Mouse (Mus musculus) myocyte (in vitro differentiated cells): Measurements from ENCODE around the gene Etv6. TPM values are rescaled to one million over a fixed set of nuclear protein-coding genes. Genes with fewer than 3 reads are reported as not detected.

ENCODE experiments used
- H3K27me3 ChIP-seq: one replicate; pipeline ENCODE4 v1.6.1; 2011; ENCODE audit not compliant: control insufficient read depth, insufficient read depth, insufficient read length
- H3K36me3 ChIP-seq: one replicate; pipeline ENCODE4 v1.6.1; 2011; ENCODE audit not compliant: control insufficient read depth, insufficient read depth
- H3K4me2 ChIP-seq: one replicate; pipeline ENCODE4 v1.6.1; 2011; ENCODE audit warnings: low read depth, control low read depth
- H3K4me3 ChIP-seq: one replicate; pipeline ENCODE4 v1.5.1; 2011; ENCODE audit warnings: mild to moderate bottlenecking, control low read depth, moderate library complexity
- H3K79me2 ChIP-seq: one replicate; pipeline ENCODE4 v1.6.1; 2011; ENCODE audit not compliant: control insufficient read depth, insufficient read depth
- H3ac ChIP-seq: one replicate; pipeline ENCODE4 v1.6.1; 2011; ENCODE audit not compliant: control insufficient read depth, insufficient read length
- CEBPB ChIP-seq: IDR thresholded peaks from 2 replicates; pipeline ENCODE4 v1.6.1; 2011; ENCODE audit warnings: mild to moderate bottlenecking, moderate library complexity; ENCODE audit not compliant: poor library complexity, insufficient read depth, severe bottlenecking
- E2F4 ChIP-seq: IDR thresholded peaks from one replicate; pipeline ENCODE4 v1.6.1; 2011; ENCODE audit warnings: mild to moderate bottlenecking, control low read depth, moderate library complexity; ENCODE audit not compliant: insufficient read depth
- MAX ChIP-seq: IDR thresholded peaks from one replicate; pipeline ENCODE4 v1.6.1; 2011; ENCODE audit warnings: low read depth, mild to moderate bottlenecking, control low read depth
- MYOD1 ChIP-seq, 3 experiments: IDR thresholded peaks; one replicate each; pipeline ENCODE4 v1.6.1; 2011; ENCODE audit warnings: control low read depth in 2 of 3, low read depth in 2 of 3, mild to moderate bottlenecking in 2 of 3, moderate library complexity in 1 of 3; ENCODE audit not compliant: insufficient read length in 2 of 3, control insufficient read depth in 1 of 3
- MYOG ChIP-seq, 3 experiments: IDR thresholded peaks; one replicate each; pipeline ENCODE4 v1.6.1; 2011; ENCODE audit warnings: control low read depth in 2 of 3, low read depth in 2 of 3, mild to moderate bottlenecking in 2 of 3; ENCODE audit not compliant: insufficient read length in 2 of 3, control insufficient read depth in 1 of 3, insufficient read depth in 1 of 3
- POLR2A ChIP-seq: IDR thresholded peaks from one replicate; pipeline ENCODE4 v1.6.1; 2011; ENCODE audit warnings: low read depth, mild to moderate bottlenecking, control low read depth, moderate library complexity; ENCODE audit not compliant: insufficient read length
- POLR2AphosphoS2 ChIP-seq: IDR thresholded peaks from one replicate; pipeline ENCODE4 v1.6.1; 2011; ENCODE audit warnings: low read depth, control low read depth; ENCODE audit not compliant: insufficient read length
- REST ChIP-seq: IDR thresholded peaks from one replicate; pipeline ENCODE4 v1.6.1; 2011; ENCODE audit warnings: mild to moderate bottlenecking, control low read depth, moderate library complexity; ENCODE audit not compliant: insufficient read depth, insufficient read length
- SRF ChIP-seq: IDR thresholded peaks from one replicate; pipeline ENCODE4 v1.6.1; 2011; ENCODE audit warnings: low read depth; ENCODE audit not compliant: control insufficient read depth, insufficient read length
- TCF12 ChIP-seq: IDR thresholded peaks from one replicate; pipeline ENCODE4 v1.6.1; 2011; ENCODE audit warnings: mild to moderate bottlenecking, control low read depth; ENCODE audit not compliant: poor library complexity, insufficient read depth, severe bottlenecking
- TCF3 ChIP-seq: IDR thresholded peaks from one replicate; pipeline ENCODE4 v1.6.1; 2011; ENCODE audit warnings: low read depth, control low read depth; ENCODE audit not compliant: insufficient read length
- USF1 ChIP-seq: IDR thresholded peaks from one replicate; pipeline ENCODE4 v1.6.1; 2011; ENCODE audit warnings: low read depth, mild to moderate bottlenecking, control low read depth, moderate library complexity
- polyA plus RNA-seq: library from polyadenylated mRNA; unstranded; fragments of >200 nt; fragmentation: generic; extraction: Trizol; gene quantifications from one replicate; pipeline ENCODE4 v1.2.1, GENCODE M21; 2012; ENCODE audit warnings: missing spikeins

The Etv6 gene
- polyA plus RNA-seq, 1 experiment, result 6.8 TPM

GRCm38 (mm10) chr6:134067536-134067935 lies 32.0 kb downstream of the Etv6 start:
- no peak overlapping the region for H3K4me3 ChIP-seq
- peaks cover 11% of the 10 kb centered on the region for H3K36me3 ChIP-seq
- H3K79me2 ChIP-seq, result peaks cover 33% of the 10 kb centered on the region
- H3K27me3 ChIP-seq, result no peaks in the 10 kb centered on the region
- H3ac ChIP-seq, result no peak overlapping the region
- TF ChIP-seq CEBPB (no peak), MYOG (IDR thresholded peaks at IDR 0.05; ENCODE audit: control insufficient read depth in 1 of 3, insufficient read depth in 1 of 3, insufficient read length in 2 of 3, low read depth in 2 of 3) (no peak), MYOD1 (IDR thresholded peaks at IDR 0.05; ENCODE audit: control insufficient read depth in 1 of 3, insufficient read length in 2 of 3, low read depth in 2 of 3) (no peak), E2F4 (no peak), TCF12 (no peak), MAX (no peak), TCF3 (no peak), USF1 (no peak)
- H3K4me2 ChIP-seq, result no peak overlapping the region

GRCm38 (mm10) chr6:134072439-134072838 lies 36.9 kb downstream of the Etv6 start:
- H3K4me2 ChIP-seq, result no peak overlapping the region
- peaks cover 18% of the 10 kb centered on the region for H3K79me2 ChIP-seq
- no peak overlapping the region for H3ac ChIP-seq
- TF ChIP-seq POLR2AphosphoS2 (no peak), MYOD1 (IDR thresholded peaks at IDR 0.05; ENCODE audit: control insufficient read depth in 1 of 3, insufficient read length in 2 of 3, low read depth in 2 of 3) (no peak), TCF3 (no peak), E2F4 (no peak)
- H3K4me3 ChIP-seq, result no peak overlapping the region
- H3K27me3 ChIP-seq, result no peaks in the 10 kb centered on the region
- H3K36me3 ChIP-seq, result peaks cover 7% of the 10 kb centered on the region

- peaks cover 7% of the 10 kb centered on the region for H3K36me3 ChIP-seq
- H3K79me2 ChIP-seq, result peaks cover 18% of the 10 kb centered on the region
- H3K4me2 ChIP-seq, result no peak overlapping the region
- H3K27me3 ChIP-seq, result no peaks in the 10 kb centered on the region
- TF ChIP-seq MYOD1 (IDR thresholded peaks at IDR 0.05; ENCODE audit: control insufficient read depth in 1 of 3, insufficient read length in 2 of 3, low read depth in 2 of 3) (no peak), POLR2AphosphoS2 (no peak), MYOG (IDR thresholded peaks at IDR 0.05; ENCODE audit: control insufficient read depth in 1 of 3, insufficient read depth in 1 of 3, insufficient read length in 2 of 3, low read depth in 2 of 3) (no peak), SRF (no peak), CEBPB (no peak), MAX (no peak), REST (no peak), USF1 (no peak), E2F4 (no peak), POLR2A (no peak), TCF3 (no peak), TCF12 (no peak)
- no peak overlapping the region for H3ac ChIP-seq
- no peak overlapping the region for H3K4me3 ChIP-seq
Measured at GRCm38 (mm10) chr6:134072906-134073305, 37.4 kb downstream of the Etv6 start.

- Histone ChIP-seq H3K4me3 (no peak overlapping the region), H3K36me3 (peaks cover 7% of the 10 kb centered on the region), H3ac (no peak overlapping the region), H3K27me3 (no peaks in the 10 kb centered on the region), H3K79me2 (peaks cover 13% of the 10 kb centered on the region), H3K4me2 (no peak overlapping the region)
- no peak for TF ChIP-seq REST
- no peak for TF ChIP-seq TCF3
- TF ChIP-seq POLR2AphosphoS2, result no peak
- TF ChIP-seq USF1, result no peak
- no peak for TF ChIP-seq SRF
- TF ChIP-seq POLR2A, result no peak
- no peak for TF ChIP-seq CEBPB
- TF ChIP-seq MAX, result no peak
- no peak for TF ChIP-seq E2F4
- TF ChIP-seq TCF12, result no peak
- TF ChIP-seq MYOG (IDR thresholded peaks at IDR 0.05; ENCODE audit: control insufficient read depth in 1 of 3, insufficient read depth in 1 of 3, insufficient read length in 2 of 3, low read depth in 2 of 3), result no peak
- TF ChIP-seq MYOD1 (IDR thresholded peaks at IDR 0.05; ENCODE audit: control insufficient read depth in 1 of 3, insufficient read length in 2 of 3, low read depth in 2 of 3), result no peak
Measured at GRCm38 (mm10) chr6:134074353-134074752, 38.9 kb downstream of the Etv6 start.

GRCm38 (mm10) chr6:134075031-134075430 lies 39.5 kb downstream of the Etv6 start:
- no peaks in the 10 kb centered on the region for H3K27me3 ChIP-seq
- H3K4me3 ChIP-seq, result no peak overlapping the region

More at GRCm38 (mm10) chr6:134075031-134075430, 39.5 kb downstream of the Etv6 start:
- Histone ChIP-seq H3K4me2 (no peak overlapping the region), H3K79me2 (peaks cover 13% of the 10 kb centered on the region), H3K36me3 (peaks cover 3% of the 10 kb centered on the region), H3ac (no peak overlapping the region)
- TF ChIP-seq POLR2A (no peak), MYOD1 (IDR thresholded peaks at IDR 0.05; ENCODE audit: control insufficient read depth in 1 of 3, insufficient read length in 2 of 3, low read depth in 2 of 3) (no peak), USF1 (no peak), REST (no peak), MAX (no peak), TCF3 (no peak), TCF12 (no peak), E2F4 (no peak), SRF (no peak), POLR2AphosphoS2 (no peak), CEBPB (no peak), MYOG (IDR thresholded peaks at IDR 0.05; ENCODE audit: control insufficient read depth in 1 of 3, insufficient read depth in 1 of 3, insufficient read length in 2 of 3, low read depth in 2 of 3) (no peak)
